14 mouse cellular contexts compared by ENCODE assay signal in genomic region chr3:7787665-7788064, GRCm38 (mm10).
DNase-seq lines count a peak whose midpoint lies in the region; ATAC-seq lines count a peak whose summit lies in the region.
"Had no signal": no experiment of that assay in that cellular context is flagged by ENCODE, and none has a peak within 500 bp of the region (broad histone marks: within the 10 kb centered on the region; RNA-seq: fewer than 3 reads in every experiment).

No protein-coding gene starts in this region.

- H3K27ac ChIP-seq in heart, embryonic 12.5 days (ENCODE audit: poor library complexity, severe bottlenecking) = no peak overlapping the region
- H3K27ac ChIP-seq in heart, embryonic 10.5 days = no peak overlapping the region
- H3K27ac ChIP-seq: forebrain, embryonic 13.5 days; heart, adult 2 months; midbrain, embryonic 12.5 days had no signal

- no peaks in the 10 kb centered on the region for H3K9me3 ChIP-seq in heart, embryonic 12.5 days (replicated peaks)
- no peaks in the 10 kb centered on the region for H3K9me3 ChIP-seq in heart, embryonic 10.5 days
- H3K9me3 ChIP-seq: forebrain, embryonic 13.5 days; midbrain, embryonic 12.5 days had no signal

- no peak overlapping the region for H3K4me2 ChIP-seq in heart, embryonic 12.5 days
- H3K4me2 ChIP-seq: forebrain, embryonic 13.5 days; midbrain, embryonic 12.5 days had no signal

- ATAC-seq in cerebellum, adult (ENCODE audit: insufficient number of reproducible peaks, low FRiP score, low TSS enrichment) = peak; percentile 100
- no peak for ATAC-seq in heart, embryonic 12.5 days (ENCODE audit: insufficient number of reproducible peaks, low FRiP score)
- ATAC-seq: forebrain, embryonic 13.5 days had no signal

- H3K4me1 ChIP-seq in heart, embryonic 12.5 days (replicated peaks) = no peaks in the 10 kb centered on the region
- no peaks in the 10 kb centered on the region for H3K4me1 ChIP-seq in heart, embryonic 10.5 days
- H3K4me1 ChIP-seq: forebrain, embryonic 13.5 days; midbrain, embryonic 12.5 days had no signal

- H3K27me3 ChIP-seq in heart, embryonic 12.5 days (replicated peaks) = no peaks in the 10 kb centered on the region
- no peaks in the 10 kb centered on the region for H3K27me3 ChIP-seq in heart, embryonic 10.5 days (ENCODE audit: insufficient read depth, poor library complexity, severe bottlenecking)
- H3K27me3 ChIP-seq: forebrain, embryonic 13.5 days; midbrain, embryonic 12.5 days had no signal

- peak; percentile 14 for DNase-seq in layer of hippocampus, adult 11-12 months (ENCODE audit: low spot score)
- DNase-seq in layer of hippocampus, adult 9-10 months (ENCODE audit: low spot score) = no peak
- peak; percentile 90 for DNase-seq in cerebellum, adult 9-10 months
- DNase-seq in layer of hippocampus, postnatal 10 days (ENCODE audit: low spot score in 2 of 2) = peak; percentile 60 to 72
- no peak for DNase-seq in heart, embryonic 10.5 days (ENCODE audit: low spot score)
- no peak for DNase-seq in embryo, embryonic 10 days (ENCODE audit: low spot score)
- DNase-seq: heart, adult 2 months; heart, postnatal 4 days; lung, postnatal 36 days; thymus, adult 18-20 months had no signal

- H3K36me3 ChIP-seq in heart, embryonic 12.5 days = no peaks in the 10 kb centered on the region
- H3K36me3 ChIP-seq in heart, embryonic 10.5 days = no peaks in the 10 kb centered on the region
- H3K36me3 ChIP-seq: midbrain, embryonic 12.5 days had no signal

- WGBS in heart, embryonic 12.5 days = 83% methylated on average over 5 of the region's 5 CpGs
- WGBS in heart, embryonic 10.5 days = 78% methylated on average over 5 of the region's 5 CpGs

- no peak overlapping the region for H3K9ac ChIP-seq in heart, embryonic 12.5 days
- H3K9ac ChIP-seq: forebrain, embryonic 13.5 days; midbrain, embryonic 12.5 days had no signal

- H3K4me3 ChIP-seq in heart, embryonic 12.5 days = no peak overlapping the region
- no peak overlapping the region for H3K4me3 ChIP-seq in heart, embryonic 10.5 days
- H3K4me3 ChIP-seq: forebrain, embryonic 13.5 days; heart, adult 2 months; midbrain, embryonic 12.5 days had no signal

Comparison
In these comparisons a context has a peak if more than half of its experiments do, and no peak if none do; other contexts are left out.
1. DNase-seq: peak in layer of hippocampus, adult 11-12 months (single experiment), cerebellum, adult 9-10 months (single experiment) and layer of hippocampus, postnatal 10 days (2 of 2); none in layer of hippocampus, adult 9-10 months (single experiment), heart, embryonic 10.5 days (single experiment) and embryo, embryonic 10 days (single experiment).